In the genomic region with DNA sequence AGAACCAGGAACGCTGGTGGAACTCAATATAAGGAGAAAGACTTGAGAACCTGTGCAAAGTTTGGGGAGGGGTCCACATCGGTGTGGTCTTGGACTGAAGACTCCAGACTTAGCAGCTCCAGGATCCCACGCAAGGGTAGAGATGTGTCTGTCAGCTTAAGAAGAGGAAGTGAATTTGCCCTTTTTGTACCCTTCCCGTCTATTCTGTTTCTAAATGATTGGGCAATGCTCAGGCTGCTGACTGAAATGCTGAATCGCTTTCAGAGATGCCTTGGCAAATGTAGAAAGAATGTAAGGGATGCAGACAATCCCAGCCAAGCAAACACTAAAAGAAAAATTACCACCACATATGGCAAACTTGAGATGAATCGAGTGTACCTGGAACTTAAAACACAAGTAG, we compare ENCODE assay signal across 25 mouse cellular contexts. TPM values are rescaled to one million over a fixed set of nuclear protein-coding genes. Genes with fewer than 3 reads are reported as not detected.
DNase-seq lines count a peak whose midpoint lies in the region; ATAC-seq lines count a peak whose summit lies in the region.
"Had no signal": no experiment of that assay in that cellular context is flagged by ENCODE, and none has a peak within 500 bp of the region (broad histone marks: within the 10 kb centered on the region; RNA-seq: fewer than 3 reads in every experiment).

No protein-coding gene starts in this region.

- intact Hi-C loops in gastrocnemius, postnatal 36 days (cut with DNase I), result no loop called here

- ATAC-seq in granulocyte monocyte progenitor cell, adult 5-6 weeks (replicated peaks; ENCODE audit: poor library complexity, severe bottlenecking), result peak; percentile 98
- ATAC-seq in megakaryocyte progenitor cell, adult 5-6 weeks (replicated peaks; ENCODE audit: poor library complexity), result peak; percentile 87
- ATAC-seq: forebrain, embryonic 14.5 days; intestine, embryonic 15.5 days had no signal

- peak; percentile 83 for DNase-seq in heart, adult 11 months
- DNase-seq in heart, postnatal 4 days, result no peak
- peak; percentile 18 for DNase-seq in 416B (ENCODE audit: low read depth)
- DNase-seq in spleen, adult 12 weeks (ENCODE audit: low spot score), result no peak
- no peak for DNase-seq in gastrocnemius, postnatal 36 days
- DNase-seq in urinary bladder, postnatal 14 days (ENCODE audit: low spot score), result no peak
- DNase-seq: adrenal gland, adult 2 months; adrenal gland, postnatal 14 days; B cell, adult 2 months; cerebellum, adult 11 months; cerebellum, adult 2 months; cerebellum, adult 9-11 months; cerebellum, postnatal 25 days; gastrocnemius, postnatal 25 days; heart, adult 18-20 months; heart, postnatal 10 days; heart, postnatal 36 days had no signal

RNA-seq across cellular contexts. Expression of gene Dapl1, which starts 22.4 kb away (rescaled TPM):
- not detected for total RNA-seq in heart, postnatal 4 days (2021)
- not detected in 2 replicates for total RNA-seq in granulocyte monocyte progenitor cell, adult 5-6 weeks (2014; fragmentation: Nextera tagmentation)
- total RNA-seq in granulocyte monocyte progenitor cell, adult 5-6 weeks (2017), result not detected in 2 replicates
- not detected in 2 replicates for total RNA-seq in megakaryocyte progenitor cell, adult 5-6 weeks (2015)
- not detected in 2 replicates for total RNA-seq in megakaryocyte progenitor cell, adult 5-6 weeks (2017)
- not detected for total RNA-seq in gastrocnemius, postnatal 36 days (2021)
- total RNA-seq: adrenal gland, adult 2 months; adrenal gland, postnatal 14 days; adrenal gland, postnatal 4 days; CH12.LX; G1E; gastrocnemius, adult 8-10 months; gastrocnemius, postnatal 25 days; heart, postnatal 10 days; heart, postnatal 36 days had no signal

Comparison
In these comparisons a context has a peak if more than half of its experiments do, and no peak if none do; other contexts are left out.
1. DNase-seq: peak in heart, adult 11 months (single experiment) and 416B (single experiment); none in heart, postnatal 4 days (single experiment), spleen, adult 12 weeks (single experiment), gastrocnemius, postnatal 36 days (0 of 2) and urinary bladder, postnatal 14 days (single experiment).